Mouse (Mus musculus): ENCODE measurements around the gene Sh3yl1. TPM values are rescaled to one million over a fixed set of nuclear protein-coding genes. Genes with fewer than 3 reads are reported as not detected.

Gene Sh3yl1
- total RNA-seq, 2 experiments from 2014 or later = 36.7 to 56.0 TPM

- ATAC-seq (replicated peaks; ENCODE audit: low FRiP score, poor library complexity, severe bottlenecking) = no peak
Observed at GRCm38 (mm10) chr12:30943057-30943986, 31.9 kb downstream of the Sh3yl1 start.

- no peak for ATAC-seq (replicated peaks; ENCODE audit: low FRiP score, poor library complexity, severe bottlenecking)
Observed at GRCm38 (mm10) chr12:30944197-30944596, 32.7 kb downstream of the Sh3yl1 start.

- no peak for ATAC-seq (replicated peaks; ENCODE audit: low FRiP score, poor library complexity, severe bottlenecking)
Observed at GRCm38 (mm10) chr12:30970700-30971099, 59.2 kb downstream of the Sh3yl1 start.

- ATAC-seq (replicated peaks; ENCODE audit: low FRiP score, poor library complexity, severe bottlenecking) = no peak
Observed at GRCm38 (mm10) chr12:31003795-31004194, 92.3 kb downstream of the Sh3yl1 start.

- ATAC-seq (replicated peaks; ENCODE audit: low FRiP score, poor library complexity, severe bottlenecking) = peak; percentile 84
Observed at GRCm38 (mm10) chr12:31005010-31005409, 93.5 kb downstream of the Sh3yl1 start.

GRCm38 (mm10) chr12:31008171-31008570 lies 96.7 kb downstream of the Sh3yl1 start:
- peak; percentile 54; the same call in 1 of the 2 replicates for ATAC-seq (replicated peaks; ENCODE audit: low FRiP score, poor library complexity, severe bottlenecking)

Other genes starting within 250 kb of the Sh3yl1 start
- gene Alkal2, start 27.3 kb upstream of the Sh3yl1 start, total RNA-seq (2015; ENCODE audit: low replicate concordance) = not detected in 2 replicates
- gene Alkal2, start 27.3 kb upstream of the Sh3yl1 start, total RNA-seq (2017; ENCODE audit: low replicate concordance) = not detected in 2 replicates
- 89.7 and 118 TPM in 2 replicates for gene Acp1, start 79 bp upstream of the Sh3yl1 start, total RNA-seq (2015; ENCODE audit: low replicate concordance)
- 157 and 168 TPM in 2 replicates for gene Acp1, start 79 bp upstream of the Sh3yl1 start, total RNA-seq (2017; ENCODE audit: low replicate concordance)
- gene Fam110c, start 162.2 kb downstream of the Sh3yl1 start, total RNA-seq (2015; ENCODE audit: low replicate concordance) = 1.3 and 3.8 TPM in 2 replicates
- gene Fam110c, start 162.2 kb downstream of the Sh3yl1 start, total RNA-seq (2017; ENCODE audit: low replicate concordance) = 2.9 and 3.5 TPM in 2 replicates

Measured in erythroblast, adult 5-6 weeks (primary cell).